Mouse (Mus musculus): ENCODE measurements around the gene Foxn3.
A peak's percentile ranks its signal among the peaks of the same experiment; 100 is the strongest.

Foxn3 gene

GRCm38 (mm10) chr12:99284419-99285069 lies 278.8 kb downstream of the Foxn3 start:
- DNase-seq: peak; percentile 29 to 37

- no peak for DNase-seq
These were observed 282.6 kb downstream of the Foxn3 start for GRCm38 (mm10) chr12:99280826-99281225.

GRCm38 (mm10) chr12:99280291-99280690 lies 283.1 kb downstream of the Foxn3 start:
- DNase-seq: no peak

- DNase-seq: no peak
These were observed 284.0 kb downstream of the Foxn3 start for GRCm38 (mm10) chr12:99279426-99279825.

- no peak for DNase-seq
These were observed 288.8 kb downstream of the Foxn3 start for GRCm38 (mm10) chr12:99274589-99274988.

- DNase-seq: no peak
These were observed 294.0 kb downstream of the Foxn3 start for GRCm38 (mm10) chr12:99269396-99269795.

GRCm38 (mm10) chr12:99268954-99269353 lies 294.4 kb downstream of the Foxn3 start:
- no peak for DNase-seq

- DNase-seq: no peak
These were observed 295.6 kb downstream of the Foxn3 start for GRCm38 (mm10) chr12:99267732-99268131.

GRCm38 (mm10) chr12:99266434-99266833 lies 296.9 kb downstream of the Foxn3 start:
- no peak for DNase-seq

- DNase-seq: no peak
These were observed 297.6 kb downstream of the Foxn3 start for GRCm38 (mm10) chr12:99265777-99266176.

GRCm38 (mm10) chr12:99264386-99264785 lies 299.0 kb downstream of the Foxn3 start:
- DNase-seq: no peak

- no peak for DNase-seq
These were observed 299.6 kb downstream of the Foxn3 start for GRCm38 (mm10) chr12:99263592-99264335.

- DNase-seq: no peak
These were observed 300.5 kb downstream of the Foxn3 start for GRCm38 (mm10) chr12:99262840-99263239.

GRCm38 (mm10) chr12:99262066-99262599 lies 301.2 kb downstream of the Foxn3 start:
- DNase-seq: no peak

GRCm38 (mm10) chr12:99260171-99260570 lies 303.2 kb downstream of the Foxn3 start:
- no peak for DNase-seq

- no peak for DNase-seq
These were observed 305.8 kb downstream of the Foxn3 start for GRCm38 (mm10) chr12:99257570-99257969.

GRCm38 (mm10) chr12:99256997-99257396 lies 306.4 kb downstream of the Foxn3 start:
- DNase-seq: no peak

GRCm38 (mm10) chr12:99256463-99256862 lies 306.9 kb downstream of the Foxn3 start:
- DNase-seq: no peak

- no peak for DNase-seq
These were observed 308.9 kb downstream of the Foxn3 start for GRCm38 (mm10) chr12:99254436-99254835.

- no peak for DNase-seq
These were observed 309.8 kb downstream of the Foxn3 start for GRCm38 (mm10) chr12:99253562-99253961.

- no peak for DNase-seq
These were observed 314.8 kb downstream of the Foxn3 start for GRCm38 (mm10) chr12:99248606-99249005.

GRCm38 (mm10) chr12:99247939-99248338 lies 315.4 kb downstream of the Foxn3 start:
- no peak for DNase-seq

- DNase-seq: no peak
These were observed 316.2 kb downstream of the Foxn3 start for GRCm38 (mm10) chr12:99246984-99247746.

Data from thymus, postnatal 36 days (tissue).